Mouse (Mus musculus): Measurements from ENCODE around the gene Gm1043. TPM values are rescaled to one million over a fixed set of nuclear protein-coding genes. Genes with fewer than 3 reads are reported as not detected.

The Gm1043 gene
- total RNA-seq, 2 experiments from 2014 or later = not detected

DNA sequence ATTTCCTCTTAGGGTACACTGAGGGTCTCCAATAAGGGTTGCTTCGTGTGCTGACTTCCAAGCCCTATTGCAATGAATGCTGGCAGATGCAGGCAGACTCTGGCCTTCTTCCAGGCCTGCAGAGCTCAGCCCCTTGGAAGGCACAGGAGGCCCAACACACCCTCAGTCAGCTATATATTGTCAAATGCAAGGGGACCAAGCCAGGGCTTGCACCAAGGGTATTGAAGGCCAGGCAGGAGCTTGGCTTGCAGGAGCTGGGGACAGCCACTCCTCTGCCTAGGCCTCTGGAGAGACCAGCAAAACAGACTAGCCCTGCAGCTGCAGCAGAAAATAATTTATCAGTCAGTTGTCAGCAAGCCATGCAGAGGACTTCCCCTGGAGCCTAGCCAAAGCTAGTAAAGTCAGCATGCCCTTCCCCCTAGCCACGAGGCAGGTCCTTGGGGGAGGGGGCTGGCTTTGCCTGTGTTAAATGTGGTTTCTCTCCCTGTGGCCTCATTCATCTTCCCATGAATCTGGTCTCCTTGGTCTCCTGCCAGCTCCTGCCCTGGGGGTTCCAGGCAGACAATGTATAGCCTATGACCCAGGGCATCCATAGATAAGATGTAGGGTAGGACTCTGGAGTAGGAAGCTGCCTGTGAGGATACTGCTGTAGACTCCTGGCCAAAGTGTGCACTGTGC is 113.0 kb downstream of the Gm1043 start:
- no peak for DNase-seq

DNA sequence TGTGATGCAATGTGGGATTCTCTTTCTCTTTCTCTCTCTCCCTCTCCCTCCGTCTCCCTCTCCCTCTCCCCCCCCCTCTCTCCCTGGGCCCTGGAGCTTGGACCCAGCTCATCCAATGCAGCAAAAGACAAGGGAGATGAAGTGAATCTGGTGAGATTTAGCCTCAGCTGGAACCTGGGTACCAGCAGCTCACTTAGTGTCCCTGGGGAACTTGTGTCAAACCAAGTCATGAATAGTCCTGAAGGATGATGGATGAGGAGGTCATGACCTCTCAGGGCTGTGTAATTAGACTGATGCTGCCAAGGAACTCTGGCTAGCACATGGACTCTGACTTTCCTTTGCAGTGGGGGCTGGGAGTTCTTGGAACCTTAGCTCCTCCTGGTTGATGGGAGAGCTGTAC is 117.1 kb downstream of the Gm1043 start:
- no peak for DNase-seq

DNA sequence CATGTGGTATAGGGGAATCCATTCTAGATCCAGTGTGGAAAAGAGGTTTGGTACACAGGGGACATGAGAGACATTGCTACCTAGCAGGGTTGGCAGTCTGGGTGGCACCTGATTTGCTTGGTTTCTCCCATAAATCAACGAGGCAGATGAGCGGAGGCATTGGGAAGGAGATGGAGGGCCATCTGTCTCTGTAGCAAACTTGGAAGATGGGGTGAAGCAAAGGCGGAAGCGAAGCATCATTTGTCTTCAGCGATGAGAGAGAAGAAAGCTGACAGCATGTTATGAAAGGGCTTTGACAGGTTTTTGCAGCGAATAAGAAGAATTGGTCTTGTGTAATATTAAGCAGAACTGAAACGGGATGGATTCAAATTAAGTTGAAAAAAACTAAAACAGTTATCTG is 119.7 kb downstream of the Gm1043 start:
- no peak for DNase-seq

DNA sequence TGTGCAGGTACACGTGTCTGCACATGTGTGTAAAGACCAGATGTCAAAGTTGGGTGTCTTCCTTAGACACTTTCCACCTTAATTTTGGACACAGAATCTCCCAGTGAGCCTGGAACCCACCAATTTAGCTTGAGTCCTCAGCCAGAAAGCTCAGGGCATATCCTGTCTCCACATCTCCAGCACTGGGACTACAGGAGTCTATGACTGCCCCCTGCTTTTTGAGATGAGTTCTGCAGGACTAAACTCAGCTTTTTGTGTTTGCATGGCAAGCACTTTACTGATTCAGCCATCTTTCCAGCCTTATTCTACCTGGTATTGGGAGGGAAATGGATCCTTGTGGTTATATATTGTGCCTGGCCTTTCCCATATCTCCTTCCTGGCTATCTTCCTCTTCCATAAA is 120.2 kb downstream of the Gm1043 start:
- DNase-seq = no peak

DNA sequence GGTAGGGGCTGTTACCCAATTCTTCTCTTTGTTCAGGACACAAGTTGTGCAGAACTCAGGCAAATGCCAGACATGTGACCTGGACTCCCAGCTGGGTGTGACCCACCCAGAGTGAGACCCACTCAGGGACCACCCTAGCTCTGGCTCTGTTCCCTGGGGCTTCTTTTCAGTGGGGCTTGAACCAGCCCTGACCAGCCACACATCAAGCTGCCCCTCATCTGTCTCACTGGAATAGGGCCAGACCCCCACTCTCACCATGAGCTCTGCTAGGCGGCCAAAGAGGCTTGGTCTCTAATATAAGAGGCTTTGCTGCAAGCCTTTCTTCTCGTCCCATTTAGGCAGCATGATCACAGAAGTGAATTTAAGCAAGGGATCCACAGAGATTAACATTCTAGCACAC is 121.2 kb downstream of the Gm1043 start:
- no peak for DNase-seq

DNA sequence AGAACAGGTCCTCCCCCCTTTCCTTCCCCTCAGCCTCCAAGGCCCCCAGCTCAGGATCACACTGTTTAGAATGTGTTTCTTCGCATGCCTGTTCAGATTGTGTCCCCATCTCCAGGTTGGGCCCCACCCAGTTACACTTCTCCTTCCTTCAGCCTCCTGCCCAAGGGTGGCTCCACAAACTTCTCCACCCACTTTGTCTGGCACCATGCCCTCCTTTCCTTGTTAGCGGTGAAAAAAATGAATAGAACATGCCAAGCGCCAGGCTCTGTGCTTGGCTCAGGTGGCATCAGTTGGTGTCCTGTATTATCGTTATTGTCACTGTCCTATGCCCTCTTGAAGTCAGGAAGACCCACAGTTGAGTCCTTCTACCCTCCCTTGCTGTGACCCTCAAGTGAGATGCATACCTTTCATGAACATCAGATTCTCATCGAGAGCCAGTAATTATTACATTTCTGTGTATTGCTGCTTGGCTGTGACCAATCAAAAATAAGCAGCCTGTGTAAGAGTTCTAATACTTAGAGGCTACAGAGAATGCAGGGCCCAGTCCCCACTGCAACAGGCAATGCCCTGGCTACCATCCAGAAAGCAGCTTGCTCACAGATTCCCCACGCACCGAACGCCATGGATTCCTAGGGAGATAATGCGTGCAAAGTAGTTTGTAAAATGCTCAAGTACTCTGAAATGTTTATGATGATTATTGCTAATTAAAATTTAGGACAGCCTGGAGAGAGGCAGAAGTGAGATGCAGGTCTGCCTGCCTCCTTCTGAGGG is 128.0 kb downstream of the Gm1043 start:
- no peak for DNase-seq

DNA sequence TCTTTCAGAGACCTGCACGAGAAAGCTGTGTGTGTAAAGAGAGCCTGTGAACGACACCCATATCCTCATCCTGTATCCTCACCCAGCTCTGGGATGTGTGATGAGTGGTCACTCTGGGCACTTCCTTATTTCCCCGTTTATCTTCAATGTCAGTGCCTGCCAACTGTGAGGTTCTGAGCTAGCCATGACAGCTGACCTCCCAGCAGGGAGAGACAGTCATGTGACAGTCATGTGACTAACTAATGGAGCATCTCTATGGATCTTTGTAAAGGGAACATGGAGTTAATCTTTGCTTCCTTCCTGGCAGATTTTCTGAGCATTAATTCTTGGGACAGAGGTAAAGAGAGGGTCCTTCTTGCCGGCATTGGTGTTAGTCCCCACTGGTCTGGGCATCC is 128.5 kb downstream of the Gm1043 start:
- no peak for DNase-seq

DNA sequence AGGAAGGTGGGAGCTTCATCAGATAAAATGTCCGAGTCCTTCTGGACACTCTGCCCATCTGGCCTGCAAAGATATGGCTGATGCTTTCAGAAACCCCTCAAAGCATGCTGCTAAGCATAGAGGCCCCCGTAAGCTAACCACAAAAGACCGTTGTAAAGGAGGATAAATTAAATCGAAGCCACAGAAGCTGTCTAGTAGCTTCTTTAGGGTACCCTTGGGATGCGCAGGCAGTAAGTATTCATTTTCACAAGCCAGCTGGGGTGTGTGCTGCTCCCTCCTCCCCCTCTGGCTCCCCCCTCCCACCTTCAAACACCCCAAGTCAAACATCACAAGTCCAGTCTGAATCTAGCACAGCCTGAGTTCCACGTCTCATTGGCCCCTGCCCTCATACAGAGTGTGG is 129.4 kb downstream of the Gm1043 start:
- no peak for DNase-seq

DNA sequence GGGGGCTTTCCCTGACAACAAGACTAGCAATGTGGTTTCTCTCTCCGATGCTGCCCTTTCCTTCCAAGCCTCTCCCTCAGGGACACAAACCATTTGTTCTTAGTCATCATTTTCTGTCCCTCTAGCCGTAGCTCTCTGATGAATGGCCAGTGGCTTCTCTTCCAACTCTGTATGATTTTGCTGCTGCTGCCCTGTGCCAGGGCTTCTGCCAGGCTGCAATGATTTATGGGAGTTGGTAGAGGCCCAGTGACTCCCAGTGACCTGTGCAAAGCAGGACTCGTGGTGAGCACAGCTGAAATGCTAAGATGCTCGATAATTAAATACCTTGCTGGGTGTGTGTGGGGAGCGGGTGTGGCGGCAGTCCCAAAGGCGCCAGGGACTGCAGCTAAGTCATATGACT is 130.1 kb downstream of the Gm1043 start:
- no peak for DNase-seq

DNA sequence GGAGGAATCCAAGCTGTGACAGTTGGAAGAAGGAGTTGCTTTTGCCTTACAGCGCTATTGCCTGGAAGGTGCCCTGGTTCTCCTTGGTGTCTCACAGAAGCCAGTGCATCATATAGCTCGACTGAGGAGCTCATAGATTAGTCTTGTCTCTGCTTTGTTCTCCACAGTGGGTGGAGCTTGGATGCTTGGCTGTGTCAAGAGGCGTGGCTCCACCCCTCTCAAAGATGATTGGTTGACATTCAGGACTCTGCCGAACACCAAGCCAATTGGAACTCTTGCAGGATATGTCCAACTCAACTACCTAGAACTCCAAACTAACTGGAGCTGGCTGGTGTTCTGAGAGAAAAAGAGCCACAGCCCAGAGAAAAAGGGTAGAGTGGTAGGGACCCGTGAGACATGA is 134.4 kb downstream of the Gm1043 start:
- DNase-seq = no peak

DNA sequence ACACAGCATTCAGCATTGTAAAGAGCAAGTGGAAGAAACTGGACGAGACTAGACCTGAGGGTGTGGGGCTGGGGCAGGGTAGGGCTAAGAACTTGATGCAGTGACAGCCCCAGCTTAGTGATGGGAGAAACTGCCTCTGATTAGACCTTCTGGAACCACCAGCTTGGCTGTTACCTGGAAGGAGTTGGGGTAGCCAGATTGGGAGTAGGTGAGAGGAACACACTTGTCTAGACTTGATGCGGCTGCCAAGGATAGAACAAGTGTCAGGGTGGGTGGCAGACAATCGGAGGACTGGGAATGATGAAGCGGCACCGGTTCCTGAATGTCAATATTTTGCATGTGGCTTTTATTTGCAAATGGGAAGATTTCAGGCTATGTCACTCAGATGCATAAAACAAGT is 135.4 kb downstream of the Gm1043 start:
- DNase-seq = no peak

DNA sequence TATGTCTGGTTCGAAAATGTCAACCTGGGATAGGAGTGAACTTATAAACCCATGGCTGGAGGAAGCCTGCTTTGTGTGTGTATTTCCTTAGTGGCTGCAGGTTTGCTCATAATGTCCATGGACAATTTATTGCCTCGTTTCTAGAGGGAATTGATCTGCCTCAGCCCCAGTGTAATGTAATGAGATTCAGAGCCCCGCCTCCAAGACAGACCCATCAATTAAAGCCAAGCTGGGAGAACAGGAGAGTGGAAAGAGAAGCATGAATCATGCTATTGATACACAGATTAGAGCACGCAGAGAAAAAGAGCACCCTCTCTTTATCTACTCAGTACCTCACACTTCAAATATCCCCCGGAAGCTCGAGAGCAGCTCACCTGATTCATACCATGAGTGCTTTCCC is 136.4 kb downstream of the Gm1043 start:
- no peak for DNase-seq

DNA sequence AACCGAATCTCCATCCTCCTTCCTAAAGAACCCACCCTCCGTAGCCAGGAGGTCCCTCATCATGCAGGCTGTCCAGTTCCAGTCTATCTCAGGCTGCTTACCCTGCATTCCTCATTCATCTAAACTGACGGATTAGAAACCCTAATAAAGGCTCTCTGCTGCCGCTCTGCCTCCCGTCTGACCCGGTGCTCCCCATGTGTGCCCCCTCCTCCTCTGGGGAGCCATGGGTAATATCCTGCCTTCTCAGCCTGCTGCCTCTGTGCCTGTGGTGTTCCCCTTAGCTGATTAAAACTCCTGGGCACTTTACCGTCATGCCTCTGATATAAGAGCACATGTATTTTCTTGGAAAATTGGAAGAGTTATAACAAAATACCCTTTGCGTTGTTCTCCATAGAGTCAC is 137.1 kb downstream of the Gm1043 start:
- no peak for DNase-seq

DNA sequence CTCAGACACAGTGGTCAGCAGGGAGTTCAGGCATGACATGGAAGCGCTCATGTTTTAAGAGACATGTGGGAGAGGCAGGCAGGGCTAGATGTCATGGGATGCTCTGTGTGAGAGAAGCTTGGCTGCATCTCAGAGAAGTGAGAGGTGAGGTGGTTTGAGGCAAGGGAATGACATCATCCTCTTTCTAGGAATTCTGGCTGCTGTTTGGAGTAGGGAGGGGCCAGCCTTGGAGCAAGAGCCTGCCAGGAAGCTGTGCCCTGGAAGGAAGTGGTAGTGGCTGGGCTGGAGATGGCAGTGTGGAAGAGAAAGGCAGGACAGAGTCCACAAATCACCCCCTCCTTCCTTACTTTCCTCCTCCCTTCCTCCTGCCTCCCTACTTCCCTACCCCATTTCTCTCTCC is 140.5 kb downstream of the Gm1043 start:
- DNase-seq = no peak

DNA sequence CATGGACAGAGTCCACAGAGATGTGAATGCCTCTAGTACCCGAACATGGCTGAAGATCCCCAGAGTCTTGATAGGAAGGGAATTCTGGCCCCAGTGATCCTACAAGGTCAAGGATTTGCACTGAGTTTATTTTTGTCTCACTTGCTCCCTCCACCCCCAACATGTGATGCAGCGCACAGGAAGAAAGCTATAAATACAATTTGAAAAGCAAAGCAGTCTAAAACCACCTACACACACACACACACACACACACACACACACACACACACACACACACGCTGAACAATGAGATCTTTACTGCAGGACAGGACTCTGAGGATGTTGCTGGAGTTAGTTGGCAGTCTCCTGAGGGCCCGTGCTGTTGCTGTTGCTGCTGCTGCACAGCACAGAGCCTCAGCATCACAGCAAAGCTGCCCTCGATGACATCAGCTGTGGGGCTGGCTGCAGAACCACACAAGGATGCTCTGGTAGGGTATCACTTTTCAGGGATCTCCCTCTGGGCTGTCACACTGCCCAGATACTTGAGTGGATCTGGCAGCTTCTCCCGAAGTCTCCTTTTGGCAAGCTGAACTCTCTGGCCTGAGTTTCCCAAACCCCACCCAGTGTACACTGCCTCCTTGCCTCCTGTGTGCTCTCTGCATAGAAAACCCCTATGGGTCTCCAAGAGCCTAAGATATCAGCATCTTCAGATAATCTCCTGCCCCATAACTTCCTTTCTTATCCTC is 142.9 kb downstream of the Gm1043 start:
- DNase-seq = no peak

DNA sequence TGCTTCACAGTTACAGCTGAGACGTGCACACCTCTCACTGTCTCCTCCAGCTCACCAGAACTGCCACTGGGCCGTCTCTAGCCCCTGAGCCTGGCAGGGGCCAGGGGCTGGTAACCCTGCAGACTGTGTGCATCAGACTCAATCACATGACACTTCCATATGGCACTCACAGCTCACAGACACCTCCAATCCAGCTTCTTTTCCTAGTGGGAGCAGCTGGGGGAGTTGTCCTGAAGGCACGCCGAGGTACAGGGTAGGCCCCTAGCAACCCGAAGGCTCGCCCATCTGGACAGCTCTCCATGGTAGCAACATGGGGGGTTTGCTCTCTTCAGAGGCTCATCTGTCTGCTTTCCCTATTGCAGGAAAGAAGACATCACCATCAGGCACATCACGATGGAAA is 143.7 kb downstream of the Gm1043 start:
- DNase-seq = no peak

DNA sequence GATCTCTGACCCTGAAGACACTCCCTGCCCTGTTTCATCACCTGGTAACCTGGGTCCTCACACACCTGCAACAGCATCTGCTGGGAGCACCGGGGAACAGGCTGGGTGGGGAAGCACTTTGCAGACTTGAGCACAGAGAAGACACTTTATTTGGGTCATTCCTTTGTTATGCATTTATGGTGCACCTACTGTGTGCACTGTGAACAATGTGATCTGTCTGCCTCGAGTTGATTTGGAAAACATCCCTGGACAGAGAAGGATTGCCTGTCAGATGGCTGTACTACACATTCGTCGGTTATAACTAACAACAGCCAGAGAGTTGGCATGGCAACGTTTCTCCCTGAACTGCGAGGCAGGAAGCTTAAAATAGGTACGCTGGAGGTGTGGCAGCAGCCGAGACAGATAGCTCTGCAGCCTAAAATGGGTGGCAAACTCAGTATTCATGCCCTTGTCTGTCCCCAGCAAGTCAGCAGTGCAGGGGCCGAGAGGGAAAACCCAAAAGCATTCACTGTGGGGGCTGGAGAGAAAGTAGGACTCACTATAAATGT is 147.9 kb downstream of the Gm1043 start:
- DNase-seq = no peak

DNA sequence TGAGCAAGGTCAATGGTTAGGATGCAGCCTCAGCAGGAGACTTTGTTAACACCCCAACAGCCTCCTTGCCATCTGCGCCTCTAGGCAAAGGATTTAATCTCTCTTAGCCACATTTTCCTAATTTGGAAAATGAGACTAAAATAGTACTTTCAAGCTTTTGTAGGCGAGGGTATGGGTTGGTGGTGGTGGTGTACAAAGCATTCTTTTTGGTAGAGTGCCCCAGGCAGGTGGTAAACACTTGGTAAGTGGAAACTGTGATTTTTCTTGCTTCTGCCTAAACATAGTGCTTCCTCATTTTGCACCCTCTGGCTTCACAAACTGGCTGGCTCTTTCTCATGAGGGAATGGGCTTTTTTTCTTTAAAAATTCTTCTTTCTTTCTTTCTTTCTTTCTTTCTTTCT is 153.5 kb downstream of the Gm1043 start:
- DNase-seq = no peak

DNA sequence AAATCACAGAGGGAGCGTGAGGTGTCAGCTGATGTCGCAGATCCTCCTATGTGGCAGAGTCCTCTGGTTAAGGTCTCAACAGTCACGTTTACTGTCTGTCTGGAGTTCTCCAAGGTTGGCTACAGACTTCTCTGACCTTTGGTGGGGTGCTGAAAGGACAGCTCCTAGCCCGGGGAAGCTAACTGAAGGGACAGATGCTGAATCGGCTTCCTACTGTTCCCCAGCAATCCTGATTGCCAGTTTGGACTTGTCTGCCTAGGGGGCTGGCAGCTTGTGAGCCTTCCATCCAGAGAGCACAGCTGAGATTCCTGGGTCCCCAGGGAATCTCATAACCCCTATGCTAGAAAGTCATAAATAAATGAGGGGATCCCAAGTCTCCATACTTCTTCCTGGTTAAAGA is 155.4 kb downstream of the Gm1043 start:
- no peak for DNase-seq

DNA sequence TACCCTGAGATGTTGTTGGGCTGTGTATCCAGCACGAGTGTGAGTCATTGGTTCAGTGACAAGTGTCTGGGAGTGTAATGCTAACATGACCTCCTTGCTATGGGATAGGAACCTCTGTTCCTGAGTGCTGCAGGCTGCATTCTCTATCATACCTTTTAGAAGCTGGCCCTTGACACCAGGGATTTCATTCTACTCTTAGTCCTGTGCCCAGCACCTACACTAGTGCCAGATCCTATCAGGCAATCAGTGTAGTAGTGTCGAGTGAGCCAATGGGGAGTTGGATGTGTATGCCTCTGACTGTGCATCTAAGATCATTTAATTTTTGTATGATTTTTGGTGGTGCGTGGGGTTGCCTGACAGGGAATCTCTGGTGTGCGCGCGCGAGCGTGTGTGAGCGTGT is 156.1 kb downstream of the Gm1043 start:
- no peak for DNase-seq

DNA sequence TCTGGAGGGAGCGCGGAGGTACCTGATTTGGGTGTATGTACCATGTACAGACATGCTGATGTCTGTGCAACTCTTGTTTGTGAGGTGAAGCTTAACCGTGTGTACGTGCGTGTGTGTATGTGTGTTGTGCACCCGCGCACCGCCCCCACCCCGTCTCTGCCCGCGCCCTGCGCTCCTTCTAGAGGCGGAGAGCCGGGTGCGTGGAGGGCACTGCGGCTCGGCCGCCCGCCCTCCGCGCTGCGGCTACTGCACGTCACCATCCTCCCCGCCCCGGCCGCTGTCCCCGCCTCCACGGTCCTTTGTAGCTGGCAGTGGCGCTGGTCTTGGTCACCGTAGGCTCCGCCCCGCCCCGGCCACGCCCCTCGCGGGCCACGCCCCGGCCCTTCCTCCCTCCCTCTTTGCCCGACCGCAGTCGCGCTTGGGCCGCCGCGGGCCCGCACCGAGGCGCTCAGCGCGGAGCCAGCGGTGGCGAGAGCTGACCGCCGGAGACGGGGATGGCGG is 156.5 kb downstream of the Gm1043 start, which contains the start of gene Crmp1:
TSS of gene Crmp1 (plus strand) at position 290 of the 501 bp plus-strand sequence.
- no peak for DNase-seq

DNA sequence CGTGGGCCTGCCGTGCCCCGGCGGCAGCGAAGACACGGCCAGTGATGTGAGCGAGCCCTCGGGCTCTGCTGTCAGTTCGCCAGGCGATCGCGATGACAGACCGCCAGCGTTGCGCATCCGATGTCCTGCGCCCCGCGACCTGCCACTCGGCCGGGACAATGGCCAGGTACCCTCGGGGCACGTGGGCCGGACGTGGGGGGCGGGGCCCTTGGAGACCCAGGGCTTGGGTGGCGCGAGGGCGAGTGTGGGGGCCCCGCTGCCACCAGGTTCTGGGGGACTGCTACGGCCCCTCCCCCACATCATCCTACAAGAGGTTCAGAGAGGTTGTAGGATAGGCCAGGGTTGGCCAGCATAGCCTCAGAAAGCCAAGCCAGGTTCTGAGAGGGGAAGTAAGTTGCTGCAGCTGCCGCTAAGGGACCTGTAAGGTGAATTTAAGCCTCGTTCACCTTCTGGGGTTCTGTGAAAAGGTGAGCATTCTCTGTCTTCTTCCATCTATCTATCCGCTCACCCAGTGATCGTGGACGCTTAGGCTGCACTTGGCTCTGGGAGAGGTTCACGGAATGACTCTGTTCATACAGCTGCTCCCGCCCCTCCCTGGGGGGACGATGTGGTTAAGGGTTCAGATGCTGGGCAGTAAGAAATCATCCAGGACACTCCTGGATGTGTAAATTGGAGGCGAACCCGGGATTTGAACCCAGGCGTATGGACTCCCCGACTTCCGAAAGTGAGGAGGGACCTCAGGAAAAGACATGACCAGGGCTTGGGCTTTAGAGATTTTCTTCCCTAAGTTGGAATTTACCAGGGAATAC is 157.4 kb downstream of the Gm1043 start:
- DNase-seq = no peak

Measured in gastrocnemius, postnatal 25 days (tissue).